Mouse (Mus musculus) urinary bladder, postnatal 10 days (tissue): ENCODE data around the gene Nup133.

Experiments used
- DNase-seq: peaks from one replicate; pipeline ENCODE4 v3.0.0; 2022; ENCODE audit warnings: low spot score

The Nup133 gene

GRCm38 (mm10) chr8:123847546-123847945, 101.5 kb downstream of the Nup133 start:
- DNase-seq = no peak
